Mouse (Mus musculus): ENCODE measurements around the gene Herc3. TPM values are rescaled to one million over a fixed set of nuclear protein-coding genes. Genes with fewer than 3 reads are reported as not detected.
A peak's percentile ranks its signal among the peaks of the same experiment; 100 is the strongest.

Herc3 gene
- polyA plus RNA-seq, 1 experiment from 2014 or later, result 30.4 TPM

- Histone ChIP-seq H3K4me1 (ENCODE audit: control insufficient read depth, insufficient read depth, low read length) (peaks cover 9% of the 10 kb centered on the region), H3K4me2 (ENCODE audit: low read length) (no peak overlapping the region), H3K27me3 (ENCODE audit: control insufficient read depth, insufficient read depth, low read length) (no peaks in the 10 kb centered on the region), H3K9me3 (ENCODE audit: control insufficient read depth, low read length) (no peaks in the 10 kb centered on the region), H3K4me3 (replicated peaks; ENCODE audit: low read depth, low read length) (no peak overlapping the region), H3K36me3 (ENCODE audit: control insufficient read depth, insufficient read depth, low read length) (peaks cover 15% of the 10 kb centered on the region), H3K9ac (replicated peaks; ENCODE audit: low read length) (no peak overlapping the region), H3K27ac (replicated peaks; ENCODE audit: low read depth, low read length) (no peak overlapping the region)
- WGBS, result 94% methylated on average over 3 of the region's 3 CpGs
- ATAC-seq (ENCODE audit: low FRiP score, low TSS enrichment) (no peak), DNase-seq (no peak)
Measured at GRCm38 (mm10) chr6:58899076-58899475, 67.8 kb downstream of the Herc3 start.

- no peak overlapping the region for H3K9ac ChIP-seq (replicated peaks; ENCODE audit: low read length)
- H3K36me3 ChIP-seq (ENCODE audit: control insufficient read depth, insufficient read depth, low read length), result 0 out of 2 replicates have a peak, but pooled peaks cover 8% of the 10 kb centered on the region
- H3K4me1 ChIP-seq (ENCODE audit: control insufficient read depth, insufficient read depth, low read length), result peaks cover 9% of the 10 kb centered on the region
- no peak overlapping the region for H3K27ac ChIP-seq (replicated peaks; ENCODE audit: low read depth, low read length)
- H3K9me3 ChIP-seq (ENCODE audit: control insufficient read depth, low read length), result no peaks in the 10 kb centered on the region
- ATAC-seq (ENCODE audit: low FRiP score, low TSS enrichment) (no peak), DNase-seq (no peak)
- H3K4me3 ChIP-seq (replicated peaks; ENCODE audit: low read depth, low read length), result no peak overlapping the region
- H3K27me3 ChIP-seq (ENCODE audit: control insufficient read depth, insufficient read depth, low read length), result no peaks in the 10 kb centered on the region
- H3K4me2 ChIP-seq (ENCODE audit: low read length), result no peak overlapping the region
- WGBS, result 94% methylated on average over 7 of the region's 7 CpGs
Measured at GRCm38 (mm10) chr6:58900536-58900935, 69.3 kb downstream of the Herc3 start.

DNA sequence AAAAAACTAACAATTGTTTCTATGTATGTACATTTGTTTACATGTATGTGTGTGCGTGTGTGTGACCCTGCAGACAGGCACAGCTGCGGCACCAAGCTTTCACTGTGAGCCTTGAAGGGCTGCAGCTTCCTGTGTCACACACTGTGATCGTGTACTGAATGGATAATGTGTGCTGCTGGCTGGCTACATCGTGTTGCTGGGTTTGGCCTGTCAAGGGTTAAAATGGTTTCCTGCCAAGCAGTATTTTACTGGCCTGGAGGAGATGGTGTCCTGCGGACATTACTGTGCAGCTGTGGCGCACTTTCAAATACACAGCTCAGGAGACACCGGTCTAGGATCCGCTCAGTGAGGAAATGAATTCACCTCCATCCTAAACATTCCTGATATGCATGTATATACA is 71.9 kb downstream of the Herc3 start:
- Histone ChIP-seq H3K9me3 (ENCODE audit: control insufficient read depth, low read length) (peaks cover 19% of the 10 kb centered on the region), H3K27ac (replicated peaks; ENCODE audit: low read depth, low read length) (peak overlapping the region; percentile 47), H3K4me3 (replicated peaks; ENCODE audit: low read depth, low read length) (no peak overlapping the region), H3K4me1 (ENCODE audit: control insufficient read depth, insufficient read depth, low read length) (peaks cover 9% of the 10 kb centered on the region), H3K4me2 (ENCODE audit: low read length) (peak overlapping the region; percentile 26), H3K27me3 (ENCODE audit: control insufficient read depth, insufficient read depth, low read length) (no peaks in the 10 kb centered on the region), H3K9ac (replicated peaks; ENCODE audit: low read length) (no peak overlapping the region; the same call in 1 of the 2 replicates), H3K36me3 (ENCODE audit: control insufficient read depth, insufficient read depth, low read length) (0 out of 2 replicates have a peak, but pooled peaks cover 2% of the 10 kb centered on the region)
- peak; percentile 89 for DNase-seq
- ATAC-seq (ENCODE audit: low FRiP score, low TSS enrichment), result peak; percentile 78
- WGBS, result 22% methylated on average over 8 of the region's 8 CpGs

GRCm38 (mm10) chr6:58904551-58904950 is 73.3 kb downstream of the Herc3 start:
- 51% methylated on average over 3 of the region's 3 CpGs for WGBS
- DNase-seq (peak; percentile 34), ATAC-seq (ENCODE audit: low FRiP score, low TSS enrichment) (no peak)

GRCm38 (mm10) chr6:58906852-58907261 is 75.6 kb downstream of the Herc3 start, which contains the start of gene Nap1l5:
TSS of gene Nap1l5 (minus strand) at chr6:58907076.
- Histone ChIP-seq H3K27ac (replicated peaks; ENCODE audit: low read depth, low read length) (peak within 1 kb of the TSS; percentile 79), H3K4me3 (replicated peaks; ENCODE audit: low read depth, low read length) (peak within 1 kb of the TSS; percentile 52), H3K9ac (replicated peaks; ENCODE audit: low read length) (peak within 1 kb of the TSS; percentile 48), H3K4me1 (ENCODE audit: control insufficient read depth, insufficient read depth, low read length) (peaks cover 8% of the 10 kb centered on the region), H3K36me3 (ENCODE audit: control insufficient read depth, insufficient read depth, low read length) (0 out of 2 replicates have a peak, but pooled peaks cover 2% of the 10 kb centered on the region), H3K4me2 (ENCODE audit: low read length) (peak within 1 kb of the TSS; percentile 64), H3K27me3 (ENCODE audit: control insufficient read depth, insufficient read depth, low read length) (no peaks in the 10 kb centered on the region), H3K9me3 (ENCODE audit: control insufficient read depth, low read length) (peaks cover 19% of the 10 kb centered on the region)
- 41% methylated on average over 34 of the region's 34 CpGs for WGBS
- DNase-seq (peak; percentile 86), ATAC-seq (ENCODE audit: low FRiP score, low TSS enrichment) (peak; percentile 92)

More at GRCm38 (mm10) chr6:58904551-58904950, 73.3 kb downstream of the Herc3 start:
- Histone ChIP-seq H3K9ac (replicated peaks; ENCODE audit: low read length) (no peak overlapping the region), H3K4me3 (replicated peaks; ENCODE audit: low read depth, low read length) (no peak overlapping the region), H3K4me1 (ENCODE audit: control insufficient read depth, insufficient read depth, low read length) (peaks cover 9% of the 10 kb centered on the region), H3K4me2 (ENCODE audit: low read length) (no peak overlapping the region), H3K36me3 (ENCODE audit: control insufficient read depth, insufficient read depth, low read length) (0 out of 2 replicates have a peak, but pooled peaks cover 2% of the 10 kb centered on the region), H3K27me3 (ENCODE audit: control insufficient read depth, insufficient read depth, low read length) (no peaks in the 10 kb centered on the region), H3K27ac (replicated peaks; ENCODE audit: low read depth, low read length) (no peak overlapping the region), H3K9me3 (ENCODE audit: control insufficient read depth, low read length) (peaks cover 19% of the 10 kb centered on the region)

DNA sequence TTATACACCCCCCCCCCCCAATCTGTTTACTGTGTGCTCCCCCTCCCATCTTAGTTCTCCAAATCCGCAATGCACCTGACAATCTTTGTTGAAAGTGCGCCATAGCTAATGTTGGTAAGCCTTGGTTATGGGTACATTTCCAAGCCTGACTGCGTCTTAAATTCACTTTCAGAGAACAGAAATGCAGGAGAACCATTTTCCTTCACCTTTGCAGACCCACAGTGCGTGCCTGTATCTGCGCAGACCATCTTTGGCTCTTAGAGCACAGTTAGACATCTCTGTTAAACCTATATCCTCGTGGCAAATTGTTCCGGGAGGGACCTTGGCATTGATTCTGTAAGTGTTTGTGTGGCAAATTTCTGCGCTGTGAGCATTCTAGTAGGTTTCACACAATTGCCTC is 76.1 kb downstream of the Herc3 start:
- WGBS, result 71% methylated on average over 8 of the region's 8 CpGs
- no peak for ATAC-seq (ENCODE audit: low FRiP score, low TSS enrichment)

DNA sequence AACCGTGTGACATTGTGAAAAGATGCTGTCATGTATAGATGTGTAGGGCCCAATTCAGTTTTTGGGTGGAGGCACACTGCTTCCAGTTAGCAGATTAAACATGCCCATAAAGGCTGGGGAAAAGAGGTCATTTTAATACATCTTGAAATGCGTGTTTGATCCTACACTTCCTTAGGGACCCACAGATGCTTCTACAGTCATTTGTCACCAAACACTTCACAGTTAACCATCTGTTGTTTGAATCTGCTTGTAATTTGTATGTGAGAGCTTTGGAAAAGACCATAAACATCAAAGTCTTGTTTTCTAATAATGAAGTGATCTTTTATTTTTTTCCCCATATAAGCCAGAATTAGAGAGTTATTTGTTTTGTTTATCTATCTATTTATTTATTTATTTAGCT is 76.5 kb downstream of the Herc3 start:
- peak overlapping the region; percentile 64 for H3K4me2 ChIP-seq (ENCODE audit: low read length)
- 0 out of 2 replicates have a peak, but pooled peaks cover 2% of the 10 kb centered on the region for H3K36me3 ChIP-seq (ENCODE audit: control insufficient read depth, insufficient read depth, low read length)
- no peak for DNase-seq
- H3K4me1 ChIP-seq (ENCODE audit: control insufficient read depth, insufficient read depth, low read length), result 0 out of 2 replicates have a peak, but pooled peaks cover 2% of the 10 kb centered on the region
- H3K27me3 ChIP-seq (ENCODE audit: control insufficient read depth, insufficient read depth, low read length), result no peaks in the 10 kb centered on the region
- H3K4me3 ChIP-seq (replicated peaks; ENCODE audit: low read depth, low read length), result peak overlapping the region; percentile 52; the same call in 1 of the 2 replicates
- H3K9ac ChIP-seq (replicated peaks; ENCODE audit: low read length), result peak overlapping the region; percentile 48; the same call in 1 of the 2 replicates
- ATAC-seq (ENCODE audit: low FRiP score, low TSS enrichment), result no peak
- 61% methylated on average over 2 of the region's 2 CpGs for WGBS
- peak overlapping the region; percentile 79; the same call in 1 of the 2 replicates for H3K27ac ChIP-seq (replicated peaks; ENCODE audit: low read depth, low read length)
- H3K9me3 ChIP-seq (ENCODE audit: control insufficient read depth, low read length), result peaks cover 19% of the 10 kb centered on the region

More for the DNA sequence above, 76.1 kb downstream of the Herc3 start:
- Histone ChIP-seq H3K4me2 (ENCODE audit: low read length) (peak overlapping the region; percentile 64), H3K36me3 (ENCODE audit: control insufficient read depth, insufficient read depth, low read length) (0 out of 2 replicates have a peak, but pooled peaks cover 2% of the 10 kb centered on the region), H3K4me3 (replicated peaks; ENCODE audit: low read depth, low read length) (peak overlapping the region; percentile 52), H3K9me3 (ENCODE audit: control insufficient read depth, low read length) (peaks cover 19% of the 10 kb centered on the region), H3K4me1 (ENCODE audit: control insufficient read depth, insufficient read depth, low read length) (peaks cover 3% of the 10 kb centered on the region), H3K9ac (replicated peaks; ENCODE audit: low read length) (peak overlapping the region; percentile 48; the same call in 1 of the 2 replicates), H3K27me3 (ENCODE audit: control insufficient read depth, insufficient read depth, low read length) (no peaks in the 10 kb centered on the region), H3K27ac (replicated peaks; ENCODE audit: low read depth, low read length) (peak overlapping the region; percentile 79)
- DNase-seq, result no peak

GRCm38 (mm10) chr6:58912842-58913241 is 81.6 kb downstream of the Herc3 start:
- H3K36me3 ChIP-seq (ENCODE audit: control insufficient read depth, insufficient read depth, low read length), result no peaks in the 10 kb centered on the region
- no peak overlapping the region for H3K4me2 ChIP-seq (ENCODE audit: low read length)
- H3K4me3 ChIP-seq (replicated peaks; ENCODE audit: low read depth, low read length), result no peak overlapping the region
- H3K4me1 ChIP-seq (ENCODE audit: control insufficient read depth, insufficient read depth, low read length), result no peaks in the 10 kb centered on the region
- ATAC-seq (ENCODE audit: low FRiP score, low TSS enrichment) (no peak), DNase-seq (no peak)
- no peaks in the 10 kb centered on the region for H3K9me3 ChIP-seq (ENCODE audit: control insufficient read depth, low read length)
- 85% methylated on average over 5 of the region's 5 CpGs for WGBS
- H3K27me3 ChIP-seq (ENCODE audit: control insufficient read depth, insufficient read depth, low read length), result no peaks in the 10 kb centered on the region
- H3K9ac ChIP-seq (replicated peaks; ENCODE audit: low read length), result no peak overlapping the region
- no peak overlapping the region for H3K27ac ChIP-seq (replicated peaks; ENCODE audit: low read depth, low read length)

GRCm38 (mm10) chr6:58913551-58913950 is 82.3 kb downstream of the Herc3 start:
- 82% methylated on average over 3 of the region's 3 CpGs for WGBS
- no peaks in the 10 kb centered on the region for H3K4me1 ChIP-seq (ENCODE audit: control insufficient read depth, insufficient read depth, low read length)
- H3K36me3 ChIP-seq (ENCODE audit: control insufficient read depth, insufficient read depth, low read length), result peaks cover 5% of the 10 kb centered on the region; the same call in 1 of the 2 replicates
- H3K27me3 ChIP-seq (ENCODE audit: control insufficient read depth, insufficient read depth, low read length), result no peaks in the 10 kb centered on the region
- ATAC-seq (ENCODE audit: low FRiP score, low TSS enrichment), result no peak
- H3K4me3 ChIP-seq (replicated peaks; ENCODE audit: low read depth, low read length), result no peak overlapping the region
- H3K27ac ChIP-seq (replicated peaks; ENCODE audit: low read depth, low read length), result no peak overlapping the region
- no peak overlapping the region for H3K9ac ChIP-seq (replicated peaks; ENCODE audit: low read length)
- DNase-seq, result no peak
- no peak overlapping the region for H3K4me2 ChIP-seq (ENCODE audit: low read length)
- H3K9me3 ChIP-seq (ENCODE audit: control insufficient read depth, low read length), result no peaks in the 10 kb centered on the region

Measured in midbrain, embryonic 14.5 days (tissue).